Mouse (Mus musculus): Measurements from ENCODE around the gene Birc6. TPM values are rescaled to one million over a fixed set of nuclear protein-coding genes. Genes with fewer than 3 reads are reported as not detected.

Gene Birc6
- polyA plus RNA-seq, 1 experiment: 35.7 TPM

- no peak overlapping the region for H3K27ac ChIP-seq (ENCODE audit: control insufficient read depth, insufficient read depth, low read depth, low read length, poor library complexity)
- H3K4me3 ChIP-seq (replicated peaks; ENCODE audit: control insufficient read depth, low read depth, low read length): peak overlapping the region; percentile 92
- H3K4me1 ChIP-seq (ENCODE audit: control insufficient read depth, insufficient read depth, low read length): no peaks in the 10 kb centered on the region; the same call in 1 of the 2 replicates
- TF ChIP-seq CTCF (IDR thresholded peaks at IDR 0.05; ENCODE audit: control insufficient read depth, insufficient read depth, low read length) (no peak), POLR2A (IDR thresholded peaks at IDR 0.05; ENCODE audit: borderline replicate concordance, control insufficient read depth, low read depth, low read length) (no peak)
- WGBS: 11% methylated on average over 3 of the region's 3 CpGs
Observed at GRCm38 (mm10) chr17:74529533-74529824, 1.4 kb downstream of the Birc6 start.

DNA sequence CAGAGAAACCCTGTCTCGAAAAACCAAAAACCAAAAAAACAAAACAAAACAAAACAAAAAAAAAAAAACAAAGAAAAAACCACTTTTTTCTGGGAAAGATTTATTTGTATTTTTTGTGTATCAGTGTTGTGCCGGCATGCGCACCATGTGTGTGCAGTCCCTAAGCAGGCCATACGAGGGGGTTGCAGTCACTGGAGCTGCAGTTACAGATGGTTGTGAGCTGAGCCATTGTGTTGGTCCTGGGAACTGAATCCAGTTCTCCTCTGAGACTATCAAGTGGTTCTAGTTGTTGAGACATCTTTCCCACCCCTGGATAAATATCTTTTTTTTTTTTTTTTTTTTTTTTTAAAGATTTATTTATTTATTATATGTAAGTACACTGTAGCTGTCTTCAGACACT, 6.9 kb downstream of the Birc6 start:
- H3K4me3 ChIP-seq (replicated peaks; ENCODE audit: control insufficient read depth, low read depth, low read length): no peak overlapping the region
- 90% methylated on average over 4 of the region's 4 CpGs for WGBS
- TF ChIP-seq CTCF (IDR thresholded peaks at IDR 0.05; ENCODE audit: control insufficient read depth, insufficient read depth, low read length): no peak
- TF ChIP-seq POLR2A (IDR thresholded peaks at IDR 0.05; ENCODE audit: borderline replicate concordance, control insufficient read depth, low read depth, low read length): no peak
- H3K27ac ChIP-seq (ENCODE audit: control insufficient read depth, insufficient read depth, low read depth, low read length, poor library complexity): no peak overlapping the region
- no peaks in the 10 kb centered on the region; the same call in 1 of the 2 replicates for H3K4me1 ChIP-seq (ENCODE audit: control insufficient read depth, insufficient read depth, low read length)

DNA sequence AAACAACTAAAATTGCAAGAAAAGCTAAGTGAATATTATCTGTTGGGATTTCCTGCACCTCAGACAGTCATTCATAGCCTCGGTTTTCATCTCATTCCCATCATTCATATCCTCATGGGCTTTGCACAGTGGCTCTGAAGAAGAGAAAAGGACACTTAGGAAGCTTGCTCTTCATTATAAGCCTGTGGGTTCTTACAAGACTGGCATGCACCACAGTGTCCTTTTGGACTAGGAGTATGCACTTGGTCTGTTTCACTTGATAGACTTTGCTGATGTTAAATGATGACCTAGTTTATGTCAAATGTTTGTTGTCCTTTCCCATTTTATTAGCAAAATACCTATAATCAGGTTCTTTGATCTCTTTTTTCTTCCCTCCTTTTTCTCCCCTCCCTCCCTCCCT, 9.4 kb downstream of the Birc6 start:
- no peak overlapping the region for H3K27ac ChIP-seq (ENCODE audit: control insufficient read depth, insufficient read depth, low read depth, low read length, poor library complexity)
- 70% methylated on average over 1 of the region's 1 CpGs for WGBS
- H3K4me1 ChIP-seq (ENCODE audit: control insufficient read depth, insufficient read depth, low read length): no peaks in the 10 kb centered on the region
- no peak overlapping the region for H3K4me3 ChIP-seq (replicated peaks; ENCODE audit: control insufficient read depth, low read depth, low read length)
- TF ChIP-seq POLR2A (IDR thresholded peaks at IDR 0.05; ENCODE audit: borderline replicate concordance, control insufficient read depth, low read depth, low read length) (no peak), CTCF (IDR thresholded peaks at IDR 0.05; ENCODE audit: control insufficient read depth, insufficient read depth, low read length) (no peak)

DNA sequence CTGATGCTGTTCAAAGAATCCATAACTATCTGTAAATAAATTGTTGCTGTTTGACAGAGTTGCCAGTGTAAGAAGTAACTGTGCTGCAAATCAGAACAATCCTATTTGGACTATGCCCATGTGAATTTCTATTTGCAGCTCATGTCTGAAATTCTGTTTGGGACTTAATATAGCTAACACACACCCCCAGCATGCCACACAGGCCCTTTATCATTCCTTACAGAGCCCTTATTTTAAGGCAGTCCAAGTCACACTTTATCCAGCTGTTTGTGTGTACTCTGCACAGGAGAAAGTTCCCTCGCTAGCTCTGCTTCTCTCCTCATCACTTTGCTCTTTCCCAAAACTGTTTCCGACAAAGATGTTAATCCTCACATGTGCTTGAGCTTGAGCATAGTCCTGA, 15.5 kb downstream of the Birc6 start:
- Histone ChIP-seq H3K27ac (ENCODE audit: control insufficient read depth, insufficient read depth, low read depth, low read length, poor library complexity) (no peak overlapping the region), H3K4me3 (replicated peaks; ENCODE audit: control insufficient read depth, low read depth, low read length) (no peak overlapping the region), H3K4me1 (ENCODE audit: control insufficient read depth, insufficient read depth, low read length) (no peaks in the 10 kb centered on the region)
- 90% methylated on average over 2 of the region's 2 CpGs for WGBS
- TF ChIP-seq POLR2A (IDR thresholded peaks at IDR 0.05; ENCODE audit: borderline replicate concordance, control insufficient read depth, low read depth, low read length) (no peak), CTCF (IDR thresholded peaks at IDR 0.05; ENCODE audit: control insufficient read depth, insufficient read depth, low read length) (no peak)

- TF ChIP-seq POLR2A (IDR thresholded peaks at IDR 0.05; ENCODE audit: borderline replicate concordance, control insufficient read depth, low read depth, low read length) (no peak), CTCF (IDR thresholded peaks at IDR 0.05; ENCODE audit: control insufficient read depth, insufficient read depth, low read length) (no peak)
- Histone ChIP-seq H3K4me3 (replicated peaks; ENCODE audit: control insufficient read depth, low read depth, low read length) (no peak overlapping the region), H3K4me1 (ENCODE audit: control insufficient read depth, insufficient read depth, low read length) (no peaks in the 10 kb centered on the region), H3K27ac (ENCODE audit: control insufficient read depth, insufficient read depth, low read depth, low read length, poor library complexity) (no peak overlapping the region)
- 56% methylated on average over 5 of the region's 5 CpGs for WGBS
Observed at GRCm38 (mm10) chr17:74554118-74554517, 26.0 kb downstream of the Birc6 start.

GRCm38 (mm10) chr17:74559891-74560290, 31.8 kb downstream of the Birc6 start:
- H3K27ac ChIP-seq (ENCODE audit: control insufficient read depth, insufficient read depth, low read depth, low read length, poor library complexity): no peak overlapping the region
- no peak overlapping the region for H3K4me3 ChIP-seq (replicated peaks; ENCODE audit: control insufficient read depth, low read depth, low read length)
- WGBS: 91% methylated on average over 11 of the region's 11 CpGs
- no peaks in the 10 kb centered on the region for H3K4me1 ChIP-seq (ENCODE audit: control insufficient read depth, insufficient read depth, low read length)
- TF ChIP-seq POLR2A (IDR thresholded peaks at IDR 0.05; ENCODE audit: borderline replicate concordance, control insufficient read depth, low read depth, low read length): no peak
- no peak for TF ChIP-seq CTCF (IDR thresholded peaks at IDR 0.05; ENCODE audit: control insufficient read depth, insufficient read depth, low read length)

- no peak overlapping the region for H3K27ac ChIP-seq (ENCODE audit: control insufficient read depth, insufficient read depth, low read depth, low read length, poor library complexity)
- TF ChIP-seq CTCF (IDR thresholded peaks at IDR 0.05; ENCODE audit: control insufficient read depth, insufficient read depth, low read length) (no peak), POLR2A (IDR thresholded peaks at IDR 0.05; ENCODE audit: borderline replicate concordance, control insufficient read depth, low read depth, low read length) (no peak)
Observed at GRCm38 (mm10) chr17:74564151-74564550, 36.1 kb downstream of the Birc6 start.

DNA sequence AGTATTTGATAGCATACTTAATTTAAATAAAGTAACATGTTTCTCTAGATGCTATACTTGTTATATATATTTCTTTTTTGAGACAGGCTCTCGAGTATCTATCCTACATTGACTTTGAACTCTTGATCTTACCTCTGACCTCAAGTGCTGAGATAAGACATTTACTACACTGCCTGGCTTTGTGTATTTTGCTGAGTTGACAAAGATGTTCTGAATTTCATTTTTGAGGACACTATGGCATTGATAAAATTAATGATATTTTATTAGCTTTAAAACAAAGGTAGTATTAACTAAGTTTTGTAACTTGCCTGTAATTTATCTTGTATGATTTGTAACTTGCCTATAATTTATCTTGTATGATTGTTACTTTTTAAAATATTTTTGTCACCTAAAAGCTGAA, 41.1 kb downstream of the Birc6 start:
- no peak for TF ChIP-seq POLR2A (IDR thresholded peaks at IDR 0.05; ENCODE audit: borderline replicate concordance, control insufficient read depth, low read depth, low read length)
- TF ChIP-seq CTCF (IDR thresholded peaks at IDR 0.05; ENCODE audit: control insufficient read depth, insufficient read depth, low read length): no peak

More at GRCm38 (mm10) chr17:74564151-74564550, 36.1 kb downstream of the Birc6 start:
- H3K4me1 ChIP-seq (ENCODE audit: control insufficient read depth, insufficient read depth, low read length): no peaks in the 10 kb centered on the region
- no peak overlapping the region for H3K4me3 ChIP-seq (replicated peaks; ENCODE audit: control insufficient read depth, low read depth, low read length)

GRCm38 (mm10) chr17:74570585-74570984, 42.5 kb downstream of the Birc6 start:
- Histone ChIP-seq H3K27ac (ENCODE audit: control insufficient read depth, insufficient read depth, low read depth, low read length, poor library complexity) (no peak overlapping the region), H3K4me3 (replicated peaks; ENCODE audit: control insufficient read depth, low read depth, low read length) (no peak overlapping the region), H3K4me1 (ENCODE audit: control insufficient read depth, insufficient read depth, low read length) (no peaks in the 10 kb centered on the region)
- 69% methylated on average over 1 of the region's 1 CpGs for WGBS
- TF ChIP-seq CTCF (IDR thresholded peaks at IDR 0.05; ENCODE audit: control insufficient read depth, insufficient read depth, low read length): no peak
- no peak for TF ChIP-seq POLR2A (IDR thresholded peaks at IDR 0.05; ENCODE audit: borderline replicate concordance, control insufficient read depth, low read depth, low read length)

More for the DNA sequence above, 41.1 kb downstream of the Birc6 start:
- 71% methylated on average over 1 of the region's 1 CpGs for whole genome bisulfite sequencing
- H3K4me1 ChIP-seq (ENCODE audit: control insufficient read depth, insufficient read depth, low read length): no peaks in the 10 kb centered on the region
- H3K27ac ChIP-seq (ENCODE audit: control insufficient read depth, insufficient read depth, low read depth, low read length, poor library complexity): no peak overlapping the region
- no peak overlapping the region for H3K4me3 ChIP-seq (replicated peaks; ENCODE audit: control insufficient read depth, low read depth, low read length)

Data from bone marrow, adult 2 months (tissue).